Mouse (Mus musculus) cerebellum, adult 2 months (tissue): Measurements from ENCODE around the gene Coq10a. TPM values are rescaled to one million over a fixed set of nuclear protein-coding genes. Genes with fewer than 3 reads are reported as not detected.

Source experiments
- DNase-seq, 2 experiments: peaks; one replicate each; pipeline ENCODE4 v3.0.0; 2021
- H3K27ac ChIP-seq: fragments of 200-500 bp; 2 replicates; pipeline ENCODE4 v1.5.1; 2012; ENCODE audit warnings: low read length, control low read depth, inconsistent platforms; ENCODE audit not compliant: insufficient read depth
- H3K27me3 ChIP-seq: fragments of 200-500 bp; 2 replicates; pipeline ENCODE4 v1.6.1; 2012; ENCODE audit warnings: inconsistent platforms, mild to moderate bottlenecking, low read length, moderate library complexity; ENCODE audit not compliant: control insufficient read depth, insufficient read depth
- H3K4me1 ChIP-seq: fragments of 200-500 bp; 2 replicates; pipeline ENCODE4 v1.6.1; 2011; ENCODE audit warnings: low read length; ENCODE audit not compliant: control insufficient read depth, insufficient read depth
- H3K4me3 ChIP-seq: fragments of 200-500 bp; replicated peaks from 2 replicates; pipeline ENCODE3; 2011; ENCODE audit warnings: mild to moderate bottlenecking, low read depth, low read length, control low read depth; ENCODE audit not compliant: insufficient read depth
- CTCF ChIP-seq: fragments of 200-500 bp; IDR thresholded peaks from 2 replicates; pipeline ENCODE4 v1.5.1; 2011; ENCODE audit warnings: low read depth, mild to moderate bottlenecking, control low read depth, low read length, moderate library complexity, borderline replicate concordance; ENCODE audit not compliant: insufficient read depth
- POLR2A ChIP-seq: fragments of 200-500 bp; IDR thresholded peaks from 2 replicates; pipeline ENCODE4 v1.6.1; 2011; ENCODE audit warnings: low read length, control low read depth, borderline replicate concordance; ENCODE audit not compliant: insufficient read depth
- WGBS: fragments of 180-500 bp; shearing (Covaris S2); methylation state at CpG from one replicate; pipeline ENCODE4 v1.1.7; 2018; 5-methylcytosine and 5-hydroxymethylcytosine counted together
- polyA plus RNA-seq: library from polyadenylated mRNA; depleted of rRNA; stranded (reverse); fragments of >200 nt; gene quantifications from 2 replicates; pipeline ENCODE4 v1.2.3, GENCODE M21; 2012

Coq10a gene
- polyA plus RNA-seq, 1 experiment = 115 TPM

DNA sequence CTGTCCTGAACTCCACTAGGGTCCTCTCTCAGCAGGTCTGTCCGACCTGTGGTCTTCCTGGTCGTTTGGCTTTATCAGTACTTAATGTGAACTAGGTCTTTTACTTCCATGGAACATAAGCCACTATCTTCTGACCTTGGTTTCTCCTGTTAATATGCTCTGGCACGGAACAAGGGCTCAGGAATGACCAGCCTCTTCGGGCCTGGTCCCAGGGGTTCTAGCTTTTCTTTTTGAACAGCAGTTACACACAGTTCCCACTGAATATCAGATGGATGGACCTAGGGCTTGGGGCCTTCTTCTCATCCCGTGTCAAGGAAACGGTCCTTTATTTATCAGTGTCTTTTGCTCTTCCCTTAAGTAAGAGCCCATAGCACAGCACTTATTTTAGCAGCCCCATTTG, 7.0 kb downstream of the Coq10a start:
- TF ChIP-seq CTCF = no peak
- no peak for TF ChIP-seq POLR2A
- WGBS = 85% methylated on average over 6 of the region's 6 CpGs

DNA sequence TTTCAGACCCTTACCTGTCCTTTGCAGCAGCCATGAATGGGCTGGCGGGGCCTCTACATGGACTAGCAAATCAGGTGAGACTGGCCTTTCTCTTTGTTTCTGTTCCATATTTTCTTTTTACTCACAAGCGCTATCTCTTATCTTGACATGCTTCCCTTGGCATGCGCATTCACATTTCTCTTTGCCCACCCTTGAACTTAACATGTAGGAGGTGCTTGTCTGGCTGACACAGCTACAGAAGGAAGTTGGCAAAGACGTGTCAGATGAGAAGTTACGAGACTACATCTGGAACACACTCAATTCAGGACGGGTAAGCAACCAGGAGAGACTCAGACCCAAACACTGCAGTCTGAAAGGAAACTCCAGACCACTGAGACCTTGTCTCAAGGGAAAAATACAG, 9.6 kb downstream of the Coq10a start:
- WGBS = 92% methylated on average over 6 of the region's 6 CpGs
- no peak for DNase-seq
- no peaks in the 10 kb centered on the region for H3K27me3 ChIP-seq
- H3K4me1 ChIP-seq = no peaks in the 10 kb centered on the region
- TF ChIP-seq POLR2A (no peak), CTCF (no peak)
- no peak overlapping the region for H3K27ac ChIP-seq
- no peak overlapping the region for H3K4me3 ChIP-seq

More for the DNA sequence above, 7.0 kb downstream of the Coq10a start:
- no peaks in the 10 kb centered on the region for H3K27me3 ChIP-seq
- H3K4me1 ChIP-seq = no peaks in the 10 kb centered on the region; the same call in 1 of the 2 replicates
- no peak overlapping the region for H3K27ac ChIP-seq
- DNase-seq = no peak
- H3K4me3 ChIP-seq = no peak overlapping the region

DNA sequence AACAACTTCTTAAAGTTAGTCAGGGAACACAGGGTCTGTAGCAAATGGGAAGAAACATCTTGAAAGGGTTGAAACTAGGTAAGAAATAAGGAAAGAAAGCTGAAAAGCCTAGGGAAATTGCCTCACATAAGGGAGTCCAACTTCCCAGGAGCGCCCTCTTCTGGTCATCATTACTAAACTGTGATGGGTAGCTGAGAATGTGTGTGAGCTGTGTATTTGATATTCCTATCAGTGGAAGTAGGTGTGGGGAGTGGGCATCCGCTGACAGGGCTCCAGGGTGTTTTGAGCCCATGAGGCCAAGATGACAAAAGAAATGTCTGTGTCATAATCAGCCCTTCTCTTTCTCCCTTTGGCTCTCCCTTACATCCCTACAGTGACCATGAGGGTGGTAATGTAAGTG, 10.0 kb downstream of the Coq10a start:
- WGBS = 45% methylated on average over 2 of the region's 2 CpGs
- no peak overlapping the region for H3K27ac ChIP-seq
- no peak overlapping the region for H3K4me3 ChIP-seq
- no peaks in the 10 kb centered on the region for H3K4me1 ChIP-seq
- DNase-seq = peak; percentile 40 to 53
- no peaks in the 10 kb centered on the region for H3K27me3 ChIP-seq
- peak; percentile 50; the same call in 1 of the 2 replicates for TF ChIP-seq CTCF
- no peak for TF ChIP-seq POLR2A

DNA sequence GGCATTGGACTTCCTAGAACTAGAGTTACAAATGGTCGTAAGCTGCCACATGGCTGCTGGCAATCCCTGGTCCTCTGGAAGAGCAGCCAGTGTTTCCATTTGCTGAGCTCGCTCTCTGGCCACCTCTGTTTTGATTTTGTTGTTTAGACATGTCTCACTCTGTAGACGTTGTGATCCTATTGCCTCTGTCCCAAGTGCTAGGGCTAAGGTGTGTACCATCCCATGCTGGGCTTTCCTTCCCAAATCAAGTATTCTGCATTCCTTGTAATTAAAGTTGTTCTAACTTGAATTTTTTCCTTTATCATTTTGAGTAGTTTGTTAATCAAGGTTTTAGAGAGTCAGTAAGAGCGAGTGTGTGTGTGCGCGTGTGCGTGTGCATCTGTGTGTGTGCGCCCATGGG, 21.3 kb downstream of the Coq10a start:
- H3K4me1 ChIP-seq = no peaks in the 10 kb centered on the region; the same call in 1 of the 2 replicates
- H3K27ac ChIP-seq = no peak overlapping the region
- 79% methylated on average over 8 of the region's 8 CpGs for WGBS
- no peak for DNase-seq
- no peaks in the 10 kb centered on the region for H3K27me3 ChIP-seq
- TF ChIP-seq POLR2A (no peak), CTCF (no peak)
- H3K4me3 ChIP-seq = no peak overlapping the region

DNA sequence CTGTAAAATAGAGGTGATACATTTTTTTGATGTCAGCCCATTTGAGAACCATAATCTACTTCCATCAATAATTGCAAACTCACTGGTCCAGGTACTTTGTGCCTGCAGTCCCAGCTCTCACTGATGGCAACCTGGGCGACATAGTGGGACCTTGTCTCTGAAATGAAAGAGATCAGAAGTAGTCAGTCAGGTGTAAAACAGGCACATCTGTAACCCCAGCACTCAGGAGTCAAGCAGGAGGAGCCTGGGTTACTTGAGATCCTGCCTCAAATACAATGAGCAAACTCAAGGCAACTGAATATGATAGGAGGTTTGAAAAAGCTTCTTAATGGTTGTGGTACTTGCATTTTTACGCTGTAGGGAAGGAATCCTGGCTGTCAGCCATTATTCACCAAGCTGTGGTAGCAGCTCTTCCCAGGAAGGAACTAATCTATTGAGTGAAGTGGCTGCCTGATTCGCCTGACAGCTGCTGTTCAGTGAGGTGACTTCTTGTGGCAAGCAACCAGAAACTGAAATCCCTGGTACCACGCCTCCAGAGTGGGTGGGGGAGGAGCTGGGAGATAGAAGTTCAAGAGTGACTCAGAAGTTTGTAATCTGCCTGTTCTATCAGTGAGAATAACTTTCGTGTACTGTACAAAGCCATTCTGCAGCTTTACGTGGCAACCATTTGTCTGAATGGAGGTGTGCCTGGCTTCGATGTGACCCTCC, 24.1 kb downstream of the Coq10a start:
- Histone ChIP-seq H3K27me3 (no peaks in the 10 kb centered on the region), H3K4me3 (no peak overlapping the region), H3K4me1 (no peaks in the 10 kb centered on the region; the same call in 1 of the 2 replicates), H3K27ac (peak overlapping the region; percentile 0; the same call in 1 of the 2 replicates)
- WGBS = 15% methylated on average over 7 of the region's 7 CpGs
- TF ChIP-seq POLR2A (no peak), CTCF (no peak)
- DNase-seq = peak in 1 of 2 experiments; percentile 40

DNA sequence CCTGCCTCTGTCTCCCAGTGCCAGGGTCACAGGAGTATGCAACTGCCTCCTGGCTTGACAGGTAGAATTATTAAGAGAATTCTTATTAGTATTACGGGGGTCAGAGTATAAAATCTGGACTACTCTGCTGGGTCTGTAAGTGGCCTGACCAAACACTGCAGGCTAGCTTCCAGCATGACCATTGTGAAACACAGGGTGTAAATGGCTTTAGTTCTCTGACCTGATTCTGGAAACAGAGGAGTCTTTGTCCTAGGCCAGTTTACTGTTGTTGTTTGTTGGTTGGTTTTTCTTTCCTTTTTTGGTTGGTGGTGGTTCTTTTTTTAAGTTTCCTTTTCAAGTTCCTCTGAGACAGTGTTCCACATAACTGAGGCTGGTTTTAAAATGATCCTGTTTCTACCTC, 25.4 kb downstream of the Coq10a start:
- TF ChIP-seq POLR2A (no peak), CTCF (no peak)
- H3K4me1 ChIP-seq = peaks cover 3% of the 10 kb centered on the region; the same call in 1 of the 2 replicates
- H3K4me3 ChIP-seq = no peak overlapping the region
- WGBS = 70% methylated on average over 1 of the region's 1 CpGs
- H3K27ac ChIP-seq = no peak overlapping the region; the same call in 1 of the 2 replicates
- DNase-seq = no peak
- H3K27me3 ChIP-seq = no peaks in the 10 kb centered on the region

DNA sequence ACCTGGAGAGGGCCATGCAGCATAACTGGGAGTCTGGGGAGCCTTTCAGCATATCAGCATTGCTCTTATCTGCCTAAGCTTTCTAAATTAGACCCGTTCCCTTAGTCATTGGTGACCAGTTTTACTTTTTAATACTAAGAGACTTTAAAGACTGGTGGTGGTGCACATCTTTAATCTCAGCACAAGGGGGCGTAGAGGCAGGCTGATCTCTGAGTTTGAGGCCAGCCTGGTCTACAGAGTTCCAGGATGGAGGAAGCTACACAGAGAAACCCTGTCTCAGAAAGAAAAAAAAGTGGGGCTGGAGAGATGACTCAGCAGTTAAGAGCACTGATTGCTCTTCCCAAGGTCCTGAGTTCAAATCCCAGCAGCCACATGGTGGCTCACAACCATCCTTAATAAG, 28.5 kb downstream of the Coq10a start:
- WGBS = 73% methylated on average over 2 of the region's 2 CpGs
- Histone ChIP-seq H3K27me3 (no peaks in the 10 kb centered on the region), H3K4me3 (no peak overlapping the region), H3K27ac (no peak overlapping the region), H3K4me1 (peaks cover 3% of the 10 kb centered on the region; the same call in 1 of the 2 replicates)
- DNase-seq = no peak
- TF ChIP-seq CTCF (peak; percentile 9; the same call in 1 of the 2 replicates), POLR2A (no peak)

DNA sequence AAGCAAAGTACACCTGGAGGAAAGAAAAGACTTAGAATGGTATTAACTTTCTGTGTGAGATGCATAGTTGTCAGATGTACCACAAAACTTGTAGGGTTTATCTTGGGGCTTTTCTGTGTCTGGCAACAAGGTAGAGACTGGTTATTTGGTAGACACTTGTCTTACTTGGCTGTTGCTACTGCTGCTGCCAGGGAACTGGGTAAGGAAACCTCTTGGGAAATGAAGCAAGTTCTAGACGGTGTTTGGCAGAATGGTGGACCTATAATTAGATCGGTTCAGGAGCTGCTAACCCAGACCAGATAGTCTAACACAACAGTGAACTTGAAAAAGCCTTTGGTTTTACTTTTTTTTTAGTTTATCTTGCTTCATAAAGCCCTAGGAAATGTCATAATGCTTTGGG, 29.8 kb downstream of the Coq10a start:
- Histone ChIP-seq H3K4me1 (peaks cover 3% of the 10 kb centered on the region; the same call in 1 of the 2 replicates), H3K27me3 (no peaks in the 10 kb centered on the region), H3K4me3 (peak overlapping the region; percentile 83), H3K27ac (no peak overlapping the region)
- no peak for DNase-seq
- WGBS = 7% methylated on average over 2 of the region's 2 CpGs
- TF ChIP-seq POLR2A (no peak), CTCF (no peak)
